Mouse (Mus musculus) embryonic fibroblast, embryonic 13.5 days (primary cell): ENCODE results near the gene Hist1h4f. TPM values are rescaled to one million over a fixed set of nuclear protein-coding genes. Genes with fewer than 3 reads are reported as not detected.
"Not testable (repeated sequence)": the region's sequence is repeated elsewhere in the genome, so short reads cannot be mapped to it uniquely, and the experiment has no call there.

Experiments used
- H3K27ac ChIP-seq: 2 replicates; pipeline ENCODE4 v1.5.1; 2012; ENCODE audit warnings: low read length, control low read depth, inconsistent platforms; ENCODE audit not compliant: insufficient read depth
- H3K4me1 ChIP-seq: 2 replicates; pipeline ENCODE4 v1.6.1; 2011; ENCODE audit warnings: low read length; ENCODE audit not compliant: control insufficient read depth, insufficient read depth
- H3K4me3 ChIP-seq: 2 replicates; pipeline ENCODE4 v1.5.1; 2011; ENCODE audit warnings: mild to moderate bottlenecking, control low read depth, low read length; ENCODE audit not compliant: insufficient read depth
- CTCF ChIP-seq: IDR thresholded peaks from 2 replicates; pipeline ENCODE4 v1.5.1; 2011; ENCODE audit warnings: mild to moderate bottlenecking, control low read depth, low read length, moderate library complexity, borderline replicate concordance; ENCODE audit not compliant: insufficient read depth
- POLR2A ChIP-seq: IDR thresholded peaks from 2 replicates; pipeline ENCODE4 v1.6.1; 2011; ENCODE audit warnings: low read depth, mild to moderate bottlenecking, control low read depth, low read length, moderate library complexity
- polyA plus RNA-seq: library from polyadenylated mRNA; stranded (reverse); fragments of >200 nt; gene quantifications from 2 replicates; pipeline ENCODE4 v1.2.4, GENCODE M21; 2011; ENCODE audit warnings: low read depth; ENCODE audit not compliant: missing spikeins, insufficient read length

The Hist1h4f gene
- polyA plus RNA-seq, 1 experiment = 18.1 TPM

DNA sequence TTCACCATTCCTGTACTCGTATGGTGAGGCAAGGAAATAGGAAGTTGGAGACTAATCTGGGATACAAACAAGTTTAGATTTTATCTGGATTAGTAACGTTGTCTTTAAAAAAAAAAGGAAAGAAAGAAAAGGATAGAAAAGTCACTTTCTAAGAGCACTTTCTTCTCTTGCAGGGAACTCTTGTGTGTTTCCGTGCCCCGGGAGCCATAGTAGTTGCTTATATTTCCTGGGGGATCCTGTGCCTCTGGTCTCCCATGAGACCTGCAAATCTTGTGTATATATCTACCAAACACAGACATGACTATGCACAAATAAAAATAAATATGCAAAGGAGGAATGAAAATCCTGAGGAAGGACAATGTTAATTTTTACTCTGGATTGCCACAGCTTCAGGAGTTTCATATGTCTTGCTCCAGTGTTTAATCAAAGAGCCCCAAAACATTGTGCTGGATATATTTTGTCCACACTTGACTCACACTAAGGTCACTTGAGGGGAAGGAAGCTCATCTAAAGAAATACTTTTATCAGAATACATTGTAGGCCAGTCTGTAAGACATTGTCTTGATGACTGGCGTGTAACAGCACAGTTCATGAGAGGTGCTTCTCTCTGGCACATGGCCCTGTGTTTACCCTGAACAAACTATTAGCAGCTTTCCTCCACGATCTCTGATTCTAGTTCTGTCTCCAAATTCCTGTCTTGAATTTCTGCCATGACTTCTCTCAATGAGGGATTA lies 25.6 kb upstream of the Hist1h4f start:
- no peak for TF ChIP-seq CTCF
- no peak for TF ChIP-seq POLR2A
- Histone ChIP-seq H3K27ac (peak overlapping the region; percentile 76), H3K4me3 (peak overlapping the region; percentile 54), H3K4me1 (no peaks in the 10 kb centered on the region)

GRCm38 (mm10) chr13:23576351-23576881 lies 25.0 kb upstream of the Hist1h4f start:
- peak overlapping the region; percentile 54 for H3K4me3 ChIP-seq
- peak overlapping the region; percentile 80 for H3K27ac ChIP-seq
- TF ChIP-seq POLR2A (peak; percentile 72), CTCF (no peak)
- no peaks in the 10 kb centered on the region for H3K4me1 ChIP-seq

DNA sequence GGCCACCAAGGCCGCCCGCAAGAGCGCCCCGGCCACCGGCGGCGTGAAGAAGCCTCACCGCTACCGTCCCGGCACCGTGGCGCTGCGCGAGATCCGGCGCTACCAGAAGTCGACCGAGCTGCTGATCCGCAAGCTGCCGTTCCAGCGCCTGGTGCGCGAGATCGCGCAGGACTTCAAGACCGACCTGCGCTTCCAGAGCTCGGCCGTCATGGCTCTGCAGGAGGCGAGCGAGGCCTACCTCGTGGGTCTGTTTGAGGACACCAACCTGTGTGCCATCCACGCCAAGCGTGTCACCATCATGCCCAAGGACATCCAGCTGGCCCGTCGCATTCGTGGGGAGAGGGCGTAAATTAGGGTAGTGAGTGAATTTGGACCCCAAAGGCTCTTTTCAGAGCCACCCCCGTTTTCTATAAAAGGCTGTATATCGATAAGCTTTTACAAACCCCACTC lies 24.4 kb upstream of the Hist1h4f start:
- Histone ChIP-seq H3K4me3 (peak overlapping the region; percentile 54), H3K27ac (peak overlapping the region; percentile 80)
- H3K4me1 ChIP-seq = not testable (repeated sequence)
- peak; percentile 81 for TF ChIP-seq POLR2A

DNA sequence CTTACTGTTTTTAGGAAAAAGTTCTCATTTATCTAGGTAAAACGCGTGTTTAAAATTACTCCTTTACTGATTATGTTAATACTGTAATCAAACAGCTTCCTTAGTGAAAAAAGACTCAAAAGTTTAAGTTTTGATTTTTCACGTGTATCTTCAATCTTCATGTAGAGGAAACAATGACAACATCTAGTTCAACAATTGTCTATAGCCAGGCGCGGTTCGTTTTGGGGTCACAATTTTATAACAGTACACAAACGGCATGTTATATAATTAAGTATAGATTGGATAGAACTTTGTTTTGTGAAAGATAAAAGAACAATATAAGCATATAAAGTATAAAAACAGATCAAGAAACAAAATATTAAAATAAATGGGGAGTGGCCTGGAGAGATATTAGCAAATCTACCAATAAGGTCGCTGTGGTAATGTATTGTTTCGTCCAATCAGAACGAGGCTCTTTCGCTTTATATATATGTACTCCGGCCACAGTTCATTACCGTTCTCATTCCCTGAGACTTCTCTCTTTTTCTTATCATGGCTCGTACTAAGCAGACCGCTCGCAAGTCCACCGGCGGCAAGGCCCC lies 23.9 kb upstream of the Hist1h4f start, which contains the start of gene Hist1h3d:
Gene Hist1h3d (plus strand): TSS at position 493 of the 581 bp plus-strand sequence.
- TF ChIP-seq CTCF = no peak
- no peak; the same call in 1 of the 2 replicates for TF ChIP-seq POLR2A

GRCm38 (mm10) chr13:23574546-23575170 lies 23.2 kb upstream of the Hist1h4f start:
- peak overlapping the region; percentile 85 for H3K27ac ChIP-seq
- not testable (repeated sequence) for H3K4me1 ChIP-seq
- peak overlapping the region; percentile 13; the same call in 1 of the 2 replicates for H3K4me3 ChIP-seq
- TF ChIP-seq POLR2A = peak; percentile 65; the same call in 1 of the 2 replicates

More for the DNA sequence above, 23.9 kb upstream of the Hist1h4f start, which contains the start of gene Hist1h3d:
- Histone ChIP-seq H3K4me1 (no peaks in the 10 kb centered on the region), H3K27ac (peak within 1 kb of the TSS; percentile 85), H3K4me3 (peak within 1 kb of the TSS; percentile 54)

GRCm38 (mm10) chr13:23573898-23574524 lies 22.6 kb upstream of the Hist1h4f start, which contains the start of the genes Hist1h2bf and Hist1h2ad:
Gene Hist1h2bf, minus strand, starts transcription at chr13:23574196.
Gene Hist1h2ad, plus strand, starts transcription at chr13:23574381.
- peak within 1 kb of the TSS; percentile 49 for H3K4me3 ChIP-seq
- not testable (repeated sequence) for H3K4me1 ChIP-seq
- peak; percentile 69; the same call in 1 of the 2 replicates for TF ChIP-seq POLR2A
- H3K27ac ChIP-seq = peak within 1 kb of the TSS; percentile 92

DNA sequence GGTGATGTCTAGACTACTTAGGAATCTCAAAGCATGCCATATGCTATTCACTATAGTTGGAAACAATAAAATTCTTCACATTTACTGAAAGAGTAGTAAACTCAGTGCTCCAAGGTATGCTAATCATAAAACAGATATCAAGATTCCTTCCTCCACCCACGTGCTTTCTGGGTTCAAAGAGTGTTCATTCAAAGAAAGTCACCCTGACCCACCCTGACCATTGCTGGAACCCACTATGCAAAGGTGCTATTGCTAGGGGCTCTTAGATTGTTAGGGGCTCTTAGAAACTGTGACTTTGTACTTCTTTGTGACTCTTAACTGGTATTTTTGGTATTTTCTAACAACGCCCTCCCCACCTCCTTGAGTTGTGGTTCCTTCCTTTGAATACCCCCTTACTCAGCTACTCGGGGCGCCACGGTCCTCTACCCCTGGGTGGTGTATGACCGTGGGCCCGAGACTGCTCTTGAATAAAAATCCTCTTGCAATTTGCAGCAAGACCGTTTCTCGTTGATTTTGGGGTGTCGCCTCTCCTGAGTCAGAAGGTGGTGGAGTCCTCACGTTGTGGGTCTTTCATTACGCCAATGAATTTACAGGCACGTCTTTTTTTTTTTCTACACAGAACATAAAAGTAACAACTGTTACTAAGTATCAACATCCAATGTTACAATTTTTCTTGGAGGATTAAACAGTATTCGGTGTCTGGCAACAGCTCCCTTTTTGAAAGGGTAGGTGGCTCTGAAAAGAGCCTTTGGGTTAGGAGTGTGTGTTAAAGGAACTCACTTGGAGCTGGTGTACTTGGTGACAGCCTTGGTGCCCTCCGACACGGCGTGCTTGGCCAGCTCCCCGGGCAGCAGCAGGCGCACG lies 21.8 kb upstream of the Hist1h4f start:
- peak overlapping the region; percentile 92 for H3K27ac ChIP-seq
- not testable (repeated sequence) for H3K4me1 ChIP-seq
- TF ChIP-seq POLR2A = peak; percentile 42; the same call in 1 of the 2 replicates
- peak overlapping the region; percentile 49 for H3K4me3 ChIP-seq

DNA sequence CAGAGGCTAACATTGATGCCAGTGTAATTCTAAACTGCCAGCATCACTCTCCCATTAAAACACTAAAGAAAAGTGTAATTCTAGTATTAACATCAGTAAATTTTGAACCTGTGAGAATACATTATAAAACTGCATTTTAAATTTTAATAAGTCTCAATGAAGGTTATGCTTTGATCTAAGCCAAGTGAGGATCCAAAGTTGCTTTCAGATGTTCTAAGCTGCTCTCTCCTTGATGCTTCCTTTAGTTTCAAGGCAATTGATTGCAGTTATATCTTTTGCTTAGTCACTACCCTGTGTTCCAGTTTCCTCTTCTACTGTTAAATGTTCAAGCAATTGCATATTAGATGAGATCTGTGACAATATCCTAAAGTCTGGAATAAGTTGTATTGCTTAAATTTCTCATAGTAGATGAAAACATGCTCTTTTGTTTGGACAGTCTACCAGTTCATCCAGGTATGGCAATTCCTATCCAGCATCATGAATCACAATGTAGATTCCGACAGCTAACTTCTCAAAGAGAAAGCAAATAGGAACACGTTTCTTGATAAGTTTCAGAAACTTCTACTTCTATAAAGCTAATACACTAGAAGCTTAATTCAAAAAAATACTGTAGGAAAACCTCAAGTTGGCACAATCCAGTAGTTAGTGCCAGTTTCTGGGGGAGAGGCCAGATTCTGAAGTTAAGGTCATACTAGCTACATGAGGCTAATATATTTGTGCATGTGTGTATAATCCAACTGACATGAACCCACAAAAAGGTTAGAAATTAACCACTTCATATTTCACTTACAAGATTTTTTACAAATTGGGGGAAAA lies 21.0 kb upstream of the Hist1h4f start:
- H3K27ac ChIP-seq = peak overlapping the region; percentile 92
- H3K4me3 ChIP-seq = peak overlapping the region; percentile 35
- TF ChIP-seq CTCF (no peak), POLR2A (peak; percentile 57; the same call in 1 of the 2 replicates)
- H3K4me1 ChIP-seq = no peaks in the 10 kb centered on the region
